Mouse (Mus musculus): Measurements from ENCODE around the gene Zfp512. TPM values are rescaled to one million over a fixed set of nuclear protein-coding genes. Genes with fewer than 3 reads are reported as not detected.
"Not testable (repeated sequence)": the region's sequence is repeated elsewhere in the genome, so short reads cannot be mapped to it uniquely, and the experiment has no call there.

Zfp512 gene
- polyA plus RNA-seq, 1 experiment from 2014 or later = 74.4 TPM

DNA sequence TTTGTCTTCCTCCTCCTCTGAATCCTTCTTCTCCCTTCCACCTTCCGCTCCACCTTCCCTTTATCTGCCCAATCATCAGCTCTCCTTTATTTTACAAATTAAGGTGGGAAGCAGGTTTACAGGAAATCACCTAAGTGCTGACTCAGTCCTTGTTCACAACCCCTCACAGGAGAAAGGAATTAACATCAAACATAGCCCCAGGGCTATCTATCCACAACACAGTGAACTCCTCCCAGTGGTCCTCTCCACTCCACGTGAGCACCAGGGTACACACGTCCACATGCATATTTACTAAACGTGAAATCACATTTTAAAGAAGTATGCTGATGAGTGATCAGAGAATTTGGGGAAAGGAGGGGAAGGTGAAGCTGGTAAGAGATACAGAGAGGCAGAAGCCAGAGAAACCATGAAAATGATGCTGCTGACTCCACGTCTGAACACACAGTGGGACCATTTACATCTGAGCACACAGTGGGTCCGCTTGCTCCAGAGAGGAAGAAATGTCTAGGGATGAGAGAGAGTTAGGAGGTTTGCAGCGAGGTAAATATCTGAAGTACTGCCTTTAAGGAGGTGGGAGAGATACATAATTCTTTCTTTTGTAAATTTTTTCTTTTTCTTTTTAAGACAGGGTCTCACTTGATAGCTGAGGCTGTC lies 37.0 kb downstream of the Zfp512 start:
- H3K4me1 ChIP-seq (replicated peaks) = no peaks in the 10 kb centered on the region
- 70% methylated on average over 7 of the region's 7 CpGs for WGBS

DNA sequence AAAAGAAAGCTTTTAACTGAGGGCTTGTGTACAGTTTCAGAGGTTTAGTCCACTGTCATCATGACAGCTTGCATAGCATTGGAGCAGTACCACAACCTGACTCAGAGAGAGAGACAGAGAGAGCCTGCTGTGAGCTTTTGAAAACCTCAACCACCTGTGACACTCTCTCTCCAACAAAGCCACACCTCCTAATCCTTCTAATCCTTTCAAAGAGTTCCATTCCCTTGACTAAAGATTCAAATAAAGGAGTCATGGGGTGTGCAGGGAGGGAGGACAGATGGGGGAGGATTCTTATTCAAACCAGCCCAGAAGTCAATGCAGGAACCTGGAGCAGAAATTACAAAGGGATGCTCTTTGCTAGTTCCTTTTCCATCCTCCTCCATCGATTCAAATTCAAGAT lies 39.8 kb downstream of the Zfp512 start:
- H3K4me1 ChIP-seq (replicated peaks) = peaks cover 8% of the 10 kb centered on the region
- no peak for ATAC-seq (ENCODE audit: insufficient number of reproducible peaks, insufficient read depth, low FRiP score, low TSS enrichment, low read depth)
- no peak overlapping the region for H3K4me2 ChIP-seq
- no peak overlapping the region for H3K9ac ChIP-seq (replicated peaks)
- peaks cover 10% of the 10 kb centered on the region for H3K36me3 ChIP-seq
- H3K27ac ChIP-seq = no peak overlapping the region
- no peaks in the 10 kb centered on the region for H3K9me3 ChIP-seq
- WGBS = 47% methylated on average over 1 of the region's 1 CpGs
- H3K27me3 ChIP-seq = no peaks in the 10 kb centered on the region
- no peak overlapping the region for H3K4me3 ChIP-seq (replicated peaks)

More for the DNA sequence above, 37.0 kb downstream of the Zfp512 start:
- Histone ChIP-seq H3K9ac (replicated peaks) (no peak overlapping the region), H3K27ac (no peak overlapping the region), H3K4me3 (replicated peaks) (no peak overlapping the region), H3K4me2 (no peak overlapping the region), H3K9me3 (no peaks in the 10 kb centered on the region), H3K36me3 (peaks cover 3% of the 10 kb centered on the region), H3K27me3 (no peaks in the 10 kb centered on the region)
- ATAC-seq (ENCODE audit: insufficient number of reproducible peaks, insufficient read depth, low FRiP score, low TSS enrichment, low read depth) = no peak

DNA sequence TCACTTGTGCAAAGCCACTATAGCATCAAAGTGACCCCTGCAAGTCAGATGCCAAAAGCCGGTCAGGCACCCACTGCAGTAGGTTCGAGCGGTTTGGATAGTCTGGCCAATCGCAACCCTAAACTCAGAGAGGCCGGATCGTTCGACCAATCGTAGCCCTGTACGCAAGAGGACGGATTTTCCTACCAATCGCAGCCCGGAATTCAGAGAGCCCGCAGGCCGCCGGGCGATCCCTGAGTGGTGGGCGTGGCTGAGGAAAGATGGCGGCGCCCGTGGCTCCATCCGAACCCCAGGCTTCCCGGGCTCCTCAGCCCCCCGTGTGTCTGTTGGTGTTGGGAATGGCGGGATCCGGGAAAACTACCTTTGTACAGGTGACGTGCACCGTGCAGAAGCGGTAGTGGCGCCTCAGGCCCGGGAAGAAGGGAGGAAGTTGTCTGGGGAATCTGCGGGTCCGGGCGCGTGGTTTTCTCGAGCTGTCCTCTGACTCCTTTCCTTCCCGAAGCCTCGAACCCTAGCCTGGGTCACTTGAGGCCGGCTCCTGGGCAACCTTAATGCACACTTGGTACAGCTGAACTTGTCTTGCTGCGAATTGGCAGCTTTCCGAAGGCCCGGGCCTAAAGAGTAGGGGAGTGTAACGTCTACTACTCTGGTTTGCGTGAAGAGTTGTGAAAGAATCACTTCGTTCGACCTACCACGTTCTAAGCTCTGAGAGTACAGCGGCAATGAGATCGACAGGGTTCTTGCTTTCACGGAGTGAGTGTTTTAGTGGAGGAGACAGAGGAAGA lies 42.5 kb downstream of the Zfp512 start, which contains the start of gene Gpn1:
Gene Gpn1, plus strand, starts transcription at position 229 of the 785 bp plus-strand sequence.
- Histone ChIP-seq H3K4me3 (replicated peaks) (peak within 1 kb of the TSS; percentile 84), H3K4me2 (peak within 1 kb of the TSS; percentile 83), H3K4me1 (replicated peaks) (peaks cover 8% of the 10 kb centered on the region), H3K36me3 (peaks cover 33% of the 10 kb centered on the region), H3K27me3 (no peaks in the 10 kb centered on the region), H3K27ac (no peak within 1 kb of the TSS), H3K9ac (replicated peaks) (peak within 1 kb of the TSS; percentile 76), H3K9me3 (no peaks in the 10 kb centered on the region)
- under 1% methylated on average over 49 of the region's 49 CpGs for WGBS
- peak; percentile 99 for ATAC-seq (ENCODE audit: insufficient number of reproducible peaks, insufficient read depth, low FRiP score, low TSS enrichment, low read depth)

DNA sequence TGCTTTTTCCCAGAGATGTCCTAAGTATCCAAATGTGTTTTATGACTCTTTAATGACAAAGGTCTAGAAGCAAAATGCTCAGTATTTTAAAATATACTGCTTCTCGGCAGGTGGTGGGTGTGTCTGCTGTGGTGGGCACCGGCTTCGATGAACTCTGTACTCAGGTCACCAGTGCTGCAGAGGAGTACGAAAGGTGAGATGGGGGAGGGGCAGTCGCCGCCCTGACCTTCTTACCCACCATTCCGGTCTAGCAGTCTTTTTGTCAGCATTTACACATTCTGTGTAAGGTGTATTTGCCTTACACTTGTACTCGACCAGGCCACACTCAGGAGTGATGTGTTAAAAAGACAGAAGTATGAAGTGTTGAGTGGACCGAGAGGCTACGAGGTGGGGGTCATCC lies 52.6 kb downstream of the Zfp512 start:
- Histone ChIP-seq H3K27ac (no peak overlapping the region), H3K9ac (replicated peaks) (no peak overlapping the region), H3K27me3 (no peaks in the 10 kb centered on the region), H3K4me2 (no peak overlapping the region), H3K9me3 (no peaks in the 10 kb centered on the region), H3K4me3 (replicated peaks) (no peak overlapping the region), H3K4me1 (replicated peaks) (no peaks in the 10 kb centered on the region), H3K36me3 (peaks cover 89% of the 10 kb centered on the region)
- ATAC-seq (ENCODE audit: insufficient number of reproducible peaks, insufficient read depth, low FRiP score, low TSS enrichment, low read depth) = no peak
- 92% methylated on average over 10 of the region's 10 CpGs for WGBS

DNA sequence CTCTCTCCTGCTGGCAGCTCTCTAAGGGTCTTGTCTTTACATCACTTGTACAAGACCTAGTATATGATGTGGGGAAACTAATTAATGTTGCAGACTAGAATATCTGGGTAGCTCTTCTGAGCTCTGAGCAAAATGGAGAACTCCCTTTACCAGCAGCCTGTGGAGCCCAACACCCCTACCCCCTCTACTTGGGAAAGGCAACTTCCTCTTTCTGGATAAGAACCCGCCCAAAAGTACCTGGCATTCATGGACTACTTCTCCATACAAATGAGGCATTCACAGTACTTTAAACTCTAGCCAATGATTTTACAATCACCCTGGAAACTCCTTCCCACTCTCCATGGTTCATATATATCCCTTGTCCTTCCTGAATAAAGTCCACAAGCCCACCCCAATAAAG lies 60.2 kb downstream of the Zfp512 start:
- no peaks in the 10 kb centered on the region for H3K9me3 ChIP-seq
- H3K36me3 ChIP-seq = peaks cover 93% of the 10 kb centered on the region
- no peaks in the 10 kb centered on the region for H3K4me1 ChIP-seq (replicated peaks)
- ATAC-seq (ENCODE audit: insufficient number of reproducible peaks, insufficient read depth, low FRiP score, low TSS enrichment, low read depth) = no peak
- H3K9ac ChIP-seq (replicated peaks) = no peak overlapping the region
- H3K27ac ChIP-seq = no peak overlapping the region
- no peaks in the 10 kb centered on the region for H3K27me3 ChIP-seq
- H3K4me3 ChIP-seq (replicated peaks) = no peak overlapping the region
- 96% methylated on average over 1 of the region's 1 CpGs for WGBS
- no peak overlapping the region for H3K4me2 ChIP-seq

DNA sequence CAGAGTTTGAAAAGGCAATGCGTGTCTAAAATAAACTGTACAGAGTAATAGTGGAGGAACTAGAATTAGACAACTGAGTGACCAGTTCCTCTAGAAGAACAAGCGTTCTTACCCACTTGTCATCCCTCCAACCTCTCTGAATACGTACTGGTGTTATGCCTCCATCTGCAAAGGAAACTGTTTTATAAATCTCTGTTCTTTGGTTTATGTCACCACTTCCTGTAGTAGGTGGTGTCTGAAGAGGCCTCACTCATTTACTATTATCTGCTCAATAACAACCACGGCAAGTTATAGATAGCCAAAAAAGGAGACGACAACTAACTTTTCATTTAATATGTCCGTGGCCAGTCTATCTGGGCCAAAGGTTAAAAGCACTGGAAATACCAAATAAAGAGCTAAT lies 68.3 kb downstream of the Zfp512 start:
- no peaks in the 10 kb centered on the region for H3K27me3 ChIP-seq
- H3K4me2 ChIP-seq = no peak overlapping the region
- H3K27ac ChIP-seq = no peak overlapping the region
- peaks cover 72% of the 10 kb centered on the region for H3K36me3 ChIP-seq
- H3K4me1 ChIP-seq (replicated peaks) = peaks cover 2% of the 10 kb centered on the region
- H3K9ac ChIP-seq (replicated peaks) = no peak overlapping the region
- H3K9me3 ChIP-seq = no peaks in the 10 kb centered on the region
- WGBS = 93% methylated on average over 6 of the region's 6 CpGs
- ATAC-seq (ENCODE audit: insufficient number of reproducible peaks, insufficient read depth, low FRiP score, low TSS enrichment, low read depth) = no peak
- no peak overlapping the region for H3K4me3 ChIP-seq (replicated peaks)

DNA sequence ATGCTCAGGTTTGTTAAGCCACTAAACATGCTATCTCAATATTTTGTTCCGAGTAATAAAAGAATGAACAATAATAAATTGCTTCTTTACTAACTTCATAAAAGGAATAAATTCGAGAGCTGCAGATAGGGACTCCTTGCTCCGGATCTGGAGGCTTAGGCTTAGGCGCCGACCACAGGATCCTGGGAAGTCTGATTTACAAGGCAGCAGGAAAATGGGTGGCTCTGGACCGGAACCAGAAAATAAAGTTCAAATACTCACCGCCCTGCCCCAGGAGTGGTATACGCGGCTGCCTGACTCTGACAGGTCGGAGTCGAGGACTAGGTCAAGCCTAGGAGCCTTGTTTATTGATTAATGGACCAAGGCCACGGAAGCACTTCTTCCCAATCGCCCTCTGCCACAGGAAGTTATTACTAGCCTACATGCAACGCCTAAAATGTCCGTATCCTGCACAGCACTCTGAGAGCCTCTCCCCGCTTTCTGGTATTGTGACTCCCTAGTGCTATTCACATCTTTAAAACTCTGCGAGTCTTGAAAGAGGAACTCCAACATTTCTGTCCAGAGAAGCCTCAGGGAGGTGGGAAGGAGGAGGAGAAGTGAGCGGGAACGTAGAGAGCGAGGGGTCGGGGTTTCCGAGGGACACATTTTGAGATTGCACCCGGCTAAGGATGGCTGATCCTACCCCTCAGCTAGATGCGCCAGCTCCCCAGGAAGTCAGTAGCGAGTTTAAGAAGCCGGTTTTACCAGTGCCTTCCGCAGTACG lies 74.3 kb downstream of the Zfp512 start, which contains the start of gene Slc4a1ap:
Gene Slc4a1ap, plus strand, starts transcription at position 642 of the 763 bp plus-strand sequence.
- H3K36me3 ChIP-seq = peaks cover 43% of the 10 kb centered on the region
- H3K9me3 ChIP-seq = no peaks in the 10 kb centered on the region
- ATAC-seq (ENCODE audit: insufficient number of reproducible peaks, insufficient read depth, low FRiP score, low TSS enrichment, low read depth) = peak; percentile 68; the same call in 1 of the 2 replicates
- peak within 1 kb of the TSS; percentile 87 for H3K27ac ChIP-seq
- H3K9ac ChIP-seq (replicated peaks) = peak within 1 kb of the TSS; percentile 89
- H3K4me2 ChIP-seq = peak within 1 kb of the TSS; percentile 97
- peak within 1 kb of the TSS; percentile 98 for H3K4me3 ChIP-seq (replicated peaks)
- H3K27me3 ChIP-seq = no peaks in the 10 kb centered on the region
- under 1% methylated on average over 28 of the region's 28 CpGs for WGBS
- H3K4me1 ChIP-seq (replicated peaks) = peaks cover 22% of the 10 kb centered on the region

DNA sequence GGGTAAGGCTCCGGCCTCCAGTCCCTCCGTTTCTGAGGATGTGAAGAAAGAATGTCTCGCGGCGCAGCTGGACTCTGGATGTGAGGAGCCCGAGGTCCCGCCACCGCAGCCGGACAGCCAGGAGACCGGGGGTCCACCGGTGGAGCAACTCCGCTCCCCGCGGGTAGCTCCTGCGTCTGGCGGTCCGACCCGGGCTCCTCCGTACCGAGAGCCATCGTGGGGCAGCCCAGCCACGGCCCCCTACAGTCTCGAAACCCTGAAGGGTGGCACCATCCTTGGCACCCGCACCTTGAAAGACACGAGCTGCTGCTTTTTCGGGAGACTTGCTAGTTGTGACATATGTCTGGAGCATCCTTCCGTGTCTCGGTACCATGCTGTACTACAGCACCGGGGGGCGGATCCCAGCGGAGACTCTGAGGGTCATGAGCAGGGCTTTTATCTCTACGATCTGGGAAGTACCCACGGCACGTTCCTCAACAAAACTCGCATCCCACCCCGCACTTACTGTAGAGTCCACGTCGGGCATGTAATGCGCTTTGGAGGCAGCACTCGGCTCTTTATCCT lies 75.0 kb downstream of the Zfp512 start:
- H3K9ac ChIP-seq (replicated peaks) = peak overlapping the region; percentile 89
- H3K9me3 ChIP-seq = no peaks in the 10 kb centered on the region
- peak overlapping the region; percentile 87; the same call in 1 of the 2 replicates for H3K27ac ChIP-seq
- no peaks in the 10 kb centered on the region for H3K27me3 ChIP-seq
- H3K4me2 ChIP-seq = peak overlapping the region; percentile 97
- no peak for ATAC-seq (ENCODE audit: insufficient number of reproducible peaks, insufficient read depth, low FRiP score, low TSS enrichment, low read depth)
- WGBS = 3% methylated on average over 40 of the region's 40 CpGs
- peaks cover 22% of the 10 kb centered on the region for H3K4me1 ChIP-seq (replicated peaks)
- H3K4me3 ChIP-seq (replicated peaks) = peak overlapping the region; percentile 98
- peaks cover 44% of the 10 kb centered on the region for H3K36me3 ChIP-seq

DNA sequence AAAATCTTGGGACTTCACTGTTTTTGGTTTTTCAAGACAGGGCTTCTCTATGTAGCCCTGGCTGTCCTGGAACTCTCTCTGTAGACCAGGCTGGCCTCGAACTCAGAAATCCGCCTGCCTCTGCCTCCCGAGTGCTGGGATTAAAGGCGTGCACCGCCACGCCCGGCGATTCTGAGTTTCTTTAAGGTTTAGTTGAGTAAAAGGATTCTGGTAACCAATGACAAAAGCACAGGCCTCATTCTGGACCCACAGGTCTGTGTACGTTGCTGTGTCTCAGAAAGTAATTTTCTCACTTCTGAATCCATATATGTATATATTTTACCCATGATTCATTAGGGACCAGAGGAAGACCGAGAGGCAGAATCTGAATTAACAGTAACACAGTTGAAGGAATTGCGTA lies 75.5 kb downstream of the Zfp512 start, which contains the start of gene Supt7l:
Gene Supt7l, minus strand, starts transcription at position 101 of the 400 bp plus-strand sequence.
- Histone ChIP-seq H3K27ac (peak within 1 kb of the TSS; percentile 87), H3K9ac (replicated peaks) (peak within 1 kb of the TSS; percentile 89), H3K4me2 (peak within 1 kb of the TSS; percentile 97), H3K36me3 (peaks cover 44% of the 10 kb centered on the region), H3K4me1 (replicated peaks) (peaks cover 22% of the 10 kb centered on the region), H3K4me3 (replicated peaks) (peak within 1 kb of the TSS; percentile 98)
- 82% methylated on average over 11 of the region's 11 CpGs for WGBS
- not testable (repeated sequence) for ATAC-seq (ENCODE audit: insufficient number of reproducible peaks, insufficient read depth, low FRiP score, low TSS enrichment, low read depth); H3K9me3 ChIP-seq; H3K27me3 ChIP-seq

DNA sequence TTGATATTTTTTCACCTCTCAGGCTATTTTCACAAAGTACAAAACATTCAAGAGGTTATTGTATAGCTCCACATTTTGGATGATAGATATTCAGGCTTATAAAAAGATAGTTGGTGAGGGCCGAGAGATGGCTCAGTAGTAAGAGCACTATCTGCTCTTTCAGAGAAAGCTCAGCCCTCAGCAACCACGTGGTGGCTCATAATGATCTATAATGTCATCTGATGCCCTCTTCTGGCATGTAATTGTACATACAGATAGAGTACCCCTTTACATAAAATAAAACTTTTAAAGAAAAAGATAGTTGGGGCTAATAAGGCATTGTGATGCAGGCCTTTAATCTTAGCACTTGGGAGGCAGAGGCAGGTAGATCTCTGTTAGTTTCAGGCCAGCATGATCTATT lies 76.3 kb downstream of the Zfp512 start:
- WGBS = 65% methylated on average over 2 of the region's 2 CpGs
- H3K4me2 ChIP-seq = peak overlapping the region; percentile 97; the same call in 1 of the 2 replicates
- peaks cover 49% of the 10 kb centered on the region for H3K36me3 ChIP-seq

More for the DNA sequence above, 76.3 kb downstream of the Zfp512 start:
- Histone ChIP-seq H3K4me3 (replicated peaks) (no peak overlapping the region), H3K9me3 (no peaks in the 10 kb centered on the region), H3K27ac (no peak overlapping the region), H3K4me1 (replicated peaks) (peaks cover 22% of the 10 kb centered on the region), H3K9ac (replicated peaks) (no peak overlapping the region), H3K27me3 (no peaks in the 10 kb centered on the region)
- ATAC-seq (ENCODE audit: insufficient number of reproducible peaks, insufficient read depth, low FRiP score, low TSS enrichment, low read depth) = no peak
